Mouse (Mus musculus): Measurements from ENCODE around the gene Pgf.

The Pgf gene

GRCm38 (mm10) chr12:85186361-85186760 is 8.8 kb upstream of the Pgf start:
- DNase-seq, result no peak

GRCm38 (mm10) chr12:85185810-85186209 is 8.2 kb upstream of the Pgf start:
- no peak for DNase-seq

- no peak for DNase-seq
These were observed 6.5 kb upstream of the Pgf start for GRCm38 (mm10) chr12:85184118-85184517.

GRCm38 (mm10) chr12:85182898-85183297 is 5.3 kb upstream of the Pgf start:
- DNase-seq, result no peak

- DNase-seq, result no peak
These were observed 4.7 kb upstream of the Pgf start for GRCm38 (mm10) chr12:85182345-85182643.

- no peak for DNase-seq
These were observed 4.1 kb upstream of the Pgf start for GRCm38 (mm10) chr12:85181475-85182344.

- no peak for DNase-seq
These were observed 704 bp upstream of the Pgf start for GRCm38 (mm10) chr12:85178294-85178693.

- peak; percentile 68 for DNase-seq
These were observed 605 bp downstream of the Pgf start for GRCm38 (mm10) chr12:85176846-85177523.

GRCm38 (mm10) chr12:85175926-85176845 is 1.4 kb downstream of the Pgf start:
- DNase-seq, result peak; percentile 68

- no peak for DNase-seq
These were observed 2.4 kb downstream of the Pgf start for GRCm38 (mm10) chr12:85175087-85175675.

GRCm38 (mm10) chr12:85174016-85174415 is 3.6 kb downstream of the Pgf start:
- no peak for DNase-seq

- DNase-seq, result no peak
These were observed 6.7 kb downstream of the Pgf start for GRCm38 (mm10) chr12:85170948-85171307.

- no peak for DNase-seq
These were observed 7.2 kb downstream of the Pgf start for GRCm38 (mm10) chr12:85170284-85170947.

GRCm38 (mm10) chr12:85169877-85170276 is 7.7 kb downstream of the Pgf start:
- DNase-seq, result no peak

GRCm38 (mm10) chr12:85169117-85169858 is 8.3 kb downstream of the Pgf start:
- DNase-seq, result peak; percentile 84

- DNase-seq, result no peak
These were observed 11.0 kb downstream of the Pgf start for GRCm38 (mm10) chr12:85166631-85167030.

GRCm38 (mm10) chr12:85164996-85165395 is 12.6 kb downstream of the Pgf start:
- DNase-seq, result no peak

- DNase-seq, result no peak
These were observed 18.0 kb downstream of the Pgf start for GRCm38 (mm10) chr12:85159592-85159991.

GRCm38 (mm10) chr12:85158801-85159200 is 18.8 kb downstream of the Pgf start:
- no peak for DNase-seq

GRCm38 (mm10) chr12:85157797-85158460 is 19.7 kb downstream of the Pgf start:
- DNase-seq, result no peak

GRCm38 (mm10) chr12:85156324-85156723 is 21.3 kb downstream of the Pgf start:
- no peak for DNase-seq
